Mouse (Mus musculus): ENCODE data around the gene Dctn5.

DNA sequence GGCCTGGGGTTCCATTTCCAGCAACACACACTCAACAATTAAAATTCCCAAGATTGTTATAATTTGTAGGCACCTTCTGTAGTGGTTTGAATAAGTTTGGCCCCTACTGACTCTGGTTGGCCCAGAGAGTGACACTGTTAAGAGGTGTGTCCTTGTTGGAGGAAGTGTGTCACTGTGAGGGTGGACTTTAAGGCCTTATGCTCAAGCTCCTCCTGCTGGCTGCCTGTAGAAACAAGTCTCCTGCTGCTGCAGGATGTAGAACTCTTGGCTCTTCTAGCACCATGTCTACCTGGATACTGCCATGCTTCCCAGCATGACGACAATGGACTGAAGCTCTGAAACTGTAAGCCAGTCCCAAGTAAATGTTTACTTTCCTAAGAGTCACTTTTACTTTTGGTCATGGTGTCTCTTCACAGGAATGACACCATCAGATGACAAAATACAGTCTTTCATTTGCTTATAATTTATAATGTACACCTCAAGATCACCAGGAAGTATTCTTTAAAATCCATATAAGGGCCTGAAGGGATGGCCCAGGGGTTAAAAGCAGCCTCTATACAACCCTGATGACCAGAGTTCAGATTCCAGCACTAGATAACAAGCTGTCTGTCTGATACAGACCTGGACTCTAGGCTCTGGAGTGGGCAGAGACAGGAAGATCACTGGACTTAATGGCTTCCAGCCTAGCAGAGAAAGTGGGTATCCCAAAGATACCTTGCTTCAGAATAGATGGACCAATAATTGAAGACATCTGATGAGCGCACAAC is 38.1 kb upstream of the Dctn5 start:
- TF ChIP-seq POLR2A (IDR thresholded peaks at IDR 0.05; ENCODE audit: extremely low read depth, insufficient read depth, low read length), result no peak
- TF ChIP-seq CTCF (IDR thresholded peaks at IDR 0.05; ENCODE audit: low read depth, low read length), result peak; percentile 7; the same call in 1 of the 2 replicates
